Mouse (Mus musculus) cortical plate, adult 2 months (tissue): ENCODE measurements at regions not wholly inside any gene's neighbourhood (a gene's known extent, or its start where the extent isn't known, plus 50 kb on each side); places are given as distances from the start of the nearest gene placed in this dataset.

Experiments used
- CTCF ChIP-seq: fragments of 200-500 bp; IDR thresholded peaks from 2 replicates; pipeline ENCODE4 v1.5.1; 2011; ENCODE audit warnings: mild to moderate bottlenecking, control low read depth, low read length; ENCODE audit not compliant: insufficient read depth; ENCODE audit errors: extremely low read depth
- POLR2A ChIP-seq: fragments of 200-500 bp; IDR thresholded peaks from 2 replicates; pipeline ENCODE4 v1.6.1; 2011; ENCODE audit warnings: mild to moderate bottlenecking, low read length, control low read depth; ENCODE audit not compliant: insufficient read depth; ENCODE audit errors: extremely low read depth

- TF ChIP-seq POLR2A (no peak), CTCF (no peak)
Measured at GRCm38 (mm10) chr6:14600543-14601249, 154.4 kb downstream of the Ppp1r3a start.
